Mouse (Mus musculus) embryonic facial prominence, embryonic 11.5 days (tissue): ENCODE data around the gene Mgll. TPM values are rescaled to one million over a fixed set of nuclear protein-coding genes. Genes with fewer than 3 reads are reported as not detected.

Source experiments
- ATAC-seq: fragments of 200-750 bp; cut with Nextera tagmentation; replicated peaks from 2 replicates; pipeline ENCODE4 v1.8.0; 2017; ENCODE audit warnings: low read depth; ENCODE audit not compliant: insufficient number of reproducible peaks, low FRiP score, low TSS enrichment
- DNase-seq: peaks from one replicate; pipeline ENCODE4 v3.0.0-alpha.2; 2015; ENCODE audit warnings: low spot score
- H3K27ac ChIP-seq: fragments of 300-500 bp; sonication (generic); replicated peaks from 2 replicates; pipeline ENCODE4 v1.5.1; 2014; ENCODE audit warnings: mild to moderate bottlenecking, low read depth, low read length, control low read depth
- H3K27me3 ChIP-seq: fragments of 300-500 bp; sonication (generic); 2 replicates; pipeline ENCODE4 v1.6.1; 2014; ENCODE audit warnings: mild to moderate bottlenecking, low read length, moderate library complexity, mixed read lengths; ENCODE audit not compliant: control insufficient read depth, insufficient read depth
- H3K36me3 ChIP-seq: fragments of 300-500 bp; sonication (generic); replicated peaks from 2 replicates; pipeline ENCODE4 v1.6.1; 2014; ENCODE audit warnings: low read depth, mild to moderate bottlenecking, low read length, moderate library complexity, mixed read lengths; ENCODE audit not compliant: control insufficient read depth, insufficient read depth
- H3K4me1 ChIP-seq: fragments of 300-500 bp; sonication (generic); 2 replicates; pipeline ENCODE4 v1.6.1; 2014; ENCODE audit warnings: low read length, mixed read lengths; ENCODE audit not compliant: control insufficient read depth, insufficient read depth
- H3K4me2 ChIP-seq: fragments of 300-500 bp; sonication (generic); 2 replicates; pipeline ENCODE4 v1.6.1; 2014; ENCODE audit warnings: low read depth, mild to moderate bottlenecking, control low read depth, low read length, moderate library complexity
- H3K4me3 ChIP-seq: fragments of 300-500 bp; sonication (generic); 2 replicates; pipeline ENCODE4 v1.5.1; 2014; ENCODE audit warnings: low read depth, low read length, control low read depth
- H3K9ac ChIP-seq: fragments of 300-500 bp; sonication (generic); replicated peaks from 2 replicates; pipeline ENCODE4 v1.6.1; 2014; ENCODE audit warnings: mild to moderate bottlenecking, control low read depth, low read length
- H3K9me3 ChIP-seq: fragments of 300-500 bp; sonication (generic); replicated peaks from 2 replicates; pipeline ENCODE4 v1.6.1; 2016; ENCODE audit warnings: mild to moderate bottlenecking, low read length, inconsistent platforms, mixed read lengths; ENCODE audit not compliant: control insufficient read depth
- WGBS: fragments of 180-500 bp; shearing (Covaris S2); extraction: QIAGEN DNeasy Blood & Tissue Kit; methylation state at CpG from one replicate; pipeline ENCODE4 v1.1.7; 2014; 5-methylcytosine and 5-hydroxymethylcytosine counted together
- polyA plus RNA-seq: library from polyadenylated mRNA; unstranded; fragments of >200 nt; fragmentation: Nextera tagmentation; extraction: Ambion mirVana; gene quantifications from 2 replicates; pipeline ENCODE4 v1.2.1, GENCODE M21; 2014

Mgll gene
- polyA plus RNA-seq, 1 experiment from 2014 or later, result 3.0 TPM

GRCm38 (mm10) chr6:88847571-88847970 lies 123.4 kb downstream of the Mgll start:
- no peak for ATAC-seq
- DNase-seq, result no peak
- H3K27ac ChIP-seq, result no peak overlapping the region
- peaks cover 3% of the 10 kb centered on the region; the same call in 1 of the 2 replicates for H3K4me1 ChIP-seq
- no peaks in the 10 kb centered on the region for H3K9me3 ChIP-seq
- H3K4me2 ChIP-seq, result no peak overlapping the region
- no peaks in the 10 kb centered on the region for H3K36me3 ChIP-seq
- no peaks in the 10 kb centered on the region for H3K27me3 ChIP-seq
- no peak overlapping the region for H3K9ac ChIP-seq
- no peak overlapping the region for H3K4me3 ChIP-seq
- WGBS, result 66% methylated on average over 2 of the region's 2 CpGs

GRCm38 (mm10) chr6:88849270-88849669 lies 125.1 kb downstream of the Mgll start:
- 48% methylated on average over 4 of the region's 4 CpGs for WGBS
- Histone ChIP-seq H3K27me3 (no peaks in the 10 kb centered on the region), H3K9ac (no peak overlapping the region), H3K4me1 (no peaks in the 10 kb centered on the region), H3K36me3 (no peaks in the 10 kb centered on the region), H3K4me3 (no peak overlapping the region), H3K4me2 (no peak overlapping the region), H3K27ac (no peak overlapping the region), H3K9me3 (no peaks in the 10 kb centered on the region)
- ATAC-seq (no peak), DNase-seq (no peak)

- Histone ChIP-seq H3K9ac (no peak overlapping the region), H3K4me1 (no peaks in the 10 kb centered on the region), H3K9me3 (no peaks in the 10 kb centered on the region), H3K36me3 (no peaks in the 10 kb centered on the region), H3K27ac (no peak overlapping the region), H3K4me2 (no peak overlapping the region), H3K4me3 (no peak overlapping the region), H3K27me3 (no peaks in the 10 kb centered on the region)
- no peak for ATAC-seq
- DNase-seq, result no peak
- WGBS, result 90% methylated on average over 7 of the region's 7 CpGs
Observed at GRCm38 (mm10) chr6:88850034-88850433, 125.8 kb downstream of the Mgll start.

- no peak overlapping the region for H3K4me2 ChIP-seq
- no peak overlapping the region for H3K4me3 ChIP-seq
- no peak overlapping the region for H3K27ac ChIP-seq
- WGBS, result 77% methylated on average over 5 of the region's 5 CpGs
- ATAC-seq (no peak), DNase-seq (no peak)
- H3K9ac ChIP-seq, result no peak overlapping the region
- H3K9me3 ChIP-seq, result no peaks in the 10 kb centered on the region
- H3K27me3 ChIP-seq, result no peaks in the 10 kb centered on the region
- no peaks in the 10 kb centered on the region for H3K4me1 ChIP-seq
- H3K36me3 ChIP-seq, result no peaks in the 10 kb centered on the region
Observed at GRCm38 (mm10) chr6:88854509-88854908, 130.3 kb downstream of the Mgll start.

GRCm38 (mm10) chr6:88855636-88856035 lies 131.4 kb downstream of the Mgll start:
- no peak overlapping the region for H3K4me2 ChIP-seq
- 17% methylated on average over 5 of the region's 5 CpGs for WGBS
- DNase-seq, result peak; percentile 89

GRCm38 (mm10) chr6:88857249-88857648 lies 133.0 kb downstream of the Mgll start:
- H3K4me2 ChIP-seq, result no peak overlapping the region
- WGBS, result 48% methylated on average over 9 of the region's 9 CpGs
- no peak overlapping the region for H3K9ac ChIP-seq
- H3K4me1 ChIP-seq, result no peaks in the 10 kb centered on the region
- no peaks in the 10 kb centered on the region for H3K27me3 ChIP-seq
- no peak for DNase-seq
- no peak for ATAC-seq
- H3K4me3 ChIP-seq, result no peak overlapping the region
- peaks cover 4% of the 10 kb centered on the region for H3K36me3 ChIP-seq
- H3K27ac ChIP-seq, result no peak overlapping the region
- H3K9me3 ChIP-seq, result no peaks in the 10 kb centered on the region

More at GRCm38 (mm10) chr6:88855636-88856035, 131.4 kb downstream of the Mgll start:
- no peak for ATAC-seq
- Histone ChIP-seq H3K27ac (no peak overlapping the region), H3K36me3 (no peaks in the 10 kb centered on the region), H3K9ac (no peak overlapping the region), H3K4me3 (no peak overlapping the region), H3K9me3 (no peaks in the 10 kb centered on the region), H3K4me1 (no peaks in the 10 kb centered on the region), H3K27me3 (no peaks in the 10 kb centered on the region)

- ATAC-seq, result no peak
- 78% methylated on average over 6 of the region's 6 CpGs for WGBS
Observed at GRCm38 (mm10) chr6:88857830-88858229, 133.6 kb downstream of the Mgll start.

GRCm38 (mm10) chr6:88858341-88858740 lies 134.1 kb downstream of the Mgll start:
- no peaks in the 10 kb centered on the region for H3K9me3 ChIP-seq
- H3K36me3 ChIP-seq, result peaks cover 4% of the 10 kb centered on the region
- DNase-seq (no peak), ATAC-seq (no peak)
- H3K27me3 ChIP-seq, result no peaks in the 10 kb centered on the region
- H3K9ac ChIP-seq, result no peak overlapping the region
- 62% methylated on average over 7 of the region's 7 CpGs for WGBS
- no peak overlapping the region for H3K4me2 ChIP-seq
- H3K4me3 ChIP-seq, result no peak overlapping the region
- no peak overlapping the region for H3K27ac ChIP-seq
- no peaks in the 10 kb centered on the region for H3K4me1 ChIP-seq

More at GRCm38 (mm10) chr6:88857830-88858229, 133.6 kb downstream of the Mgll start:
- Histone ChIP-seq H3K4me3 (no peak overlapping the region), H3K27me3 (no peaks in the 10 kb centered on the region), H3K27ac (no peak overlapping the region), H3K4me1 (no peaks in the 10 kb centered on the region), H3K4me2 (no peak overlapping the region), H3K36me3 (peaks cover 4% of the 10 kb centered on the region), H3K9me3 (no peaks in the 10 kb centered on the region), H3K9ac (no peak overlapping the region)
- DNase-seq, result no peak
